Mouse (Mus musculus) MEL (cell line): ENCODE data around the gene Ngp. TPM values are rescaled to one million over a fixed set of nuclear protein-coding genes. Genes with fewer than 3 reads are reported as not detected.
"Not testable (repeated sequence)": the region's sequence is repeated elsewhere in the genome, so short reads cannot be mapped to it uniquely, and the experiment has no call there.

Source experiments
- DNase-seq: peaks from one replicate; pipeline ENCODE4 v3.0.0; 2011; ENCODE audit warnings: low read depth, low spot score
- H3K27ac ChIP-seq: 2 replicates; pipeline ENCODE4 v1.5.1; 2012; ENCODE audit warnings: low read depth, mild to moderate bottlenecking, control low read depth, low read length, moderate library complexity; ENCODE audit not compliant: control insufficient read depth
- H3K27me3 ChIP-seq, 2 experiments: fragments of 150-350 bp in 1 of 2; sonication (generic) in 1 of 2; 2 replicates each; pipeline ENCODE4 v1.6.1; 2012; ENCODE audit warnings: low read length in 2 of 2, mild to moderate bottlenecking in 2 of 2, improper control_type of control experiment in 1 of 2, moderate library complexity in 1 of 2; ENCODE audit not compliant: insufficient read depth in 2 of 2, control insufficient read depth in 1 of 2
- H3K36me3 ChIP-seq, 2 experiments: 2 replicates each; pipeline ENCODE4 v1.6.1; 2012 to 2014; ENCODE audit warnings: low read length in 2 of 2, improper control_type of control experiment in 1 of 2, inconsistent platforms in 1 of 2, mild to moderate bottlenecking in 1 of 2; ENCODE audit not compliant: insufficient read depth in 2 of 2, control insufficient read depth in 1 of 2
- H3K4me1 ChIP-seq, 2 experiments: fragments of 150-350 bp in 1 of 2; sonication (generic) in 1 of 2; 2 replicates each; pipeline ENCODE4 v1.6.1; 2012; ENCODE audit warnings: low read length in 2 of 2, improper control_type of control experiment in 1 of 2, mild to moderate bottlenecking in 1 of 2; ENCODE audit not compliant: insufficient read depth in 2 of 2, control insufficient read depth in 1 of 2
- H3K4me3 ChIP-seq, 2 experiments: fragments of 150-350 bp in 1 of 2; sonication (generic) in 1 of 2; 2 replicates each; pipeline ENCODE4 v1.5.1; 2012; ENCODE audit warnings: low read depth in 2 of 2, low read length in 2 of 2, mild to moderate bottlenecking in 2 of 2, moderate library complexity in 2 of 2, control low read depth in 1 of 2, improper control_type of control experiment in 1 of 2; ENCODE audit not compliant: control insufficient read depth in 1 of 2, insufficient read depth in 1 of 2
- H3K79me2 ChIP-seq: 2 replicates; pipeline ENCODE4 v1.6.1; 2012; ENCODE audit warnings: mild to moderate bottlenecking, low read length, moderate library complexity; ENCODE audit not compliant: control insufficient read depth, poor library complexity, insufficient read depth
- H3K9ac ChIP-seq: 2 replicates; pipeline ENCODE4 v1.6.1; 2012; ENCODE audit warnings: low read depth, mild to moderate bottlenecking, control low read depth, low read length, moderate library complexity; ENCODE audit not compliant: control insufficient read depth, poor library complexity, severe bottlenecking
- H3K9me3 ChIP-seq: fragments of 150-350 bp; sonication (generic); replicated peaks from 2 replicates; pipeline ENCODE4 v1.6.1; 2012; ENCODE audit warnings: mild to moderate bottlenecking, low read length, improper control_type of control experiment, moderate library complexity; ENCODE audit not compliant: insufficient read depth
- CHD1 ChIP-seq: IDR thresholded peaks from 2 replicates; pipeline ENCODE4 v1.6.1; 2012; ENCODE audit warnings: low read depth, mild to moderate bottlenecking, inconsistent platforms, low read length, improper control_type of control experiment
- CTCF ChIP-seq, 3 experiments: IDR thresholded peaks in 2 of 3; conservative IDR thresholded peaks in 1 of 3; 2 replicates each; pipeline ENCODE4 v1.5.1; 2011 to 2012; ENCODE audit warnings: low read length in 3 of 3, low read depth in 2 of 3, mild to moderate bottlenecking in 2 of 3, improper control_type of control experiment in 1 of 3, inconsistent platforms in 1 of 3, mixed read lengths in 1 of 3, moderate library complexity in 1 of 3; ENCODE audit not compliant: control insufficient read depth in 1 of 3, insufficient read depth in 1 of 3, poor library complexity in 1 of 3, severe bottlenecking in 1 of 3
- E2F4 ChIP-seq: IDR thresholded peaks from 2 replicates; pipeline ENCODE4 v1.6.1; 2011; ENCODE audit warnings: low read depth, low read length, improper control_type of control experiment, borderline replicate concordance
- ETS1 ChIP-seq: IDR thresholded peaks from 2 replicates; pipeline ENCODE4 v1.6.1; 2012; ENCODE audit warnings: low read depth, mild to moderate bottlenecking, inconsistent platforms, low read length, improper control_type of control experiment, moderate library complexity
- GABPA ChIP-seq: IDR thresholded peaks from 2 replicates; pipeline ENCODE4 v1.6.1; 2012; ENCODE audit warnings: low read depth, mild to moderate bottlenecking, inconsistent platforms, low read length, improper control_type of control experiment, moderate library complexity
- KAT2A ChIP-seq: conservative IDR thresholded peaks from 2 replicates; pipeline ENCODE4 v1.6.1; 2012; ENCODE audit warnings: low read depth, low read length, improper control_type of control experiment, inconsistent platforms
- MAFK ChIP-seq: IDR thresholded peaks from 2 replicates; pipeline ENCODE4 v1.6.1; 2011; ENCODE audit warnings: low read depth, mild to moderate bottlenecking, low read length, improper control_type of control experiment, borderline replicate concordance
- MAX ChIP-seq: IDR thresholded peaks from 2 replicates; pipeline ENCODE4 v1.6.1; 2011; ENCODE audit warnings: low read length, improper control_type of control experiment
- MAZ ChIP-seq: IDR thresholded peaks from 2 replicates; pipeline ENCODE4 v1.6.1; 2012; ENCODE audit warnings: low read depth, mild to moderate bottlenecking, inconsistent platforms, low read length, improper control_type of control experiment
- MEF2A ChIP-seq: IDR thresholded peaks from 2 replicates; pipeline ENCODE4 v1.6.1; 2014; ENCODE audit warnings: low read depth, mild to moderate bottlenecking, inconsistent platforms, low read length, improper control_type of control experiment; ENCODE audit not compliant: poor library complexity, insufficient replicate concordance, severe bottlenecking; ENCODE audit errors: extremely low read depth
- MXI1 ChIP-seq: IDR thresholded peaks from 2 replicates; pipeline ENCODE4 v1.6.1; 2011; ENCODE audit warnings: mild to moderate bottlenecking, low read depth, low read length, improper control_type of control experiment
- MYC ChIP-seq: IDR thresholded peaks from 2 replicates; pipeline ENCODE4 v1.6.1; 2011; ENCODE audit warnings: low read depth, mild to moderate bottlenecking, low read length, improper control_type of control experiment, moderate library complexity
- NRF1 ChIP-seq: IDR thresholded peaks from 2 replicates; pipeline ENCODE4 v1.6.1; 2014; ENCODE audit warnings: low read depth, mild to moderate bottlenecking, inconsistent platforms, low read length, improper control_type of control experiment, moderate library complexity; ENCODE audit not compliant: poor library complexity, insufficient read depth, severe bottlenecking
- POLR2AphosphoS2 ChIP-seq: IDR thresholded peaks from 2 replicates; pipeline ENCODE4 v1.6.1; 2011; ENCODE audit warnings: low read length, improper control_type of control experiment
- POLR2AphosphoS5 ChIP-seq: IDR thresholded peaks from 2 replicates; pipeline ENCODE4 v1.6.1; 2012; ENCODE audit warnings: low read depth, borderline replicate concordance, mild to moderate bottlenecking, inconsistent platforms, low read length, moderate library complexity, mixed read lengths
- RAD21 ChIP-seq: IDR thresholded peaks from 2 replicates; pipeline ENCODE4 v1.6.1; 2011; ENCODE audit warnings: mild to moderate bottlenecking, low read depth, low read length, improper control_type of control experiment
- SMC3 ChIP-seq: IDR thresholded peaks from 2 replicates; pipeline ENCODE4 v1.6.1; 2011; ENCODE audit warnings: low read depth, low read length, improper control_type of control experiment
- USF2 ChIP-seq, 2 experiments: IDR thresholded peaks; 2 replicates each; pipeline ENCODE4 v1.6.1; 2011 to 2012; ENCODE audit warnings: improper control_type of control experiment in 2 of 2, low read length in 2 of 2, borderline replicate concordance in 1 of 2, inconsistent platforms in 1 of 2, low read depth in 1 of 2, mild to moderate bottlenecking in 1 of 2; ENCODE audit not compliant: insufficient read depth in 1 of 2
- ZKSCAN1 ChIP-seq: IDR thresholded peaks from 2 replicates; pipeline ENCODE4 v1.6.1; 2012; ENCODE audit warnings: low read depth, mild to moderate bottlenecking, inconsistent platforms, low read length, improper control_type of control experiment, moderate library complexity
- ZNF384 ChIP-seq: IDR thresholded peaks from 2 replicates; pipeline ENCODE4 v1.6.1; 2012; ENCODE audit warnings: low read depth, mild to moderate bottlenecking, inconsistent platforms, low read length, improper control_type of control experiment
- polyA plus RNA-seq, 2 experiments: library from polyadenylated mRNA; stranded (reverse) in 1 of 2; unstranded in 1 of 2; fragments of >175 nt in 1 of 2; fragments of >200 nt in 1 of 2; gene quantifications; 2 replicates each; pipeline versions ENCODE4 v1.2.1 to v1.2.4; 2012; ENCODE audit warnings: low replicate concordance in 2 of 2, low read depth in 1 of 2; ENCODE audit not compliant: insufficient read length in 2 of 2, insufficient read depth in 1 of 2, missing spikeins in 1 of 2
- total RNA-seq: library from RNA; depleted of rRNA; stranded (reverse); fragments of 300-350 nt; gene quantifications from 2 replicates; pipeline ENCODE4 v1.2.3, GENCODE M21; 2012

Gene Ngp
- total and polyA plus RNA-seq, 3 experiments = not detected

DNA sequence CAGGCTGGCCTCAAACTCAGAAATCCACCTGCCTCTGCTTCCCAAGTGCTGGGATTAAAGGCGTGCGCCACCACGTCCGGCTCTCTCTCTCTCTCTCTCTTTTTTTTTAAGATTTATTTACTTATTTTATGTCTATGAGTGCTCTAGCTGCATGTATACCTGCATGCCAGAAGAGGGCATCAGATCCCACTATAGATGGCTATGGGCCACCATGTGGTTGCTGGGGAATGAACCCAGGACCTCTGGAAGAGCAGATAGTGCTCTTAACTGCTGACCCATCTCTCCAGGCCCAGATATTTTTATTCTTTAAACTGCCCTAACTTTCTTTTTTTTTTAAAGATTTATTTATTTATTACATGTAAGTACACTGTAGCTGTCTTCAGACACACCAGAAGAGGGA lies 16.3 kb upstream of the Ngp start:
- H3K9ac ChIP-seq, H3K27ac ChIP-seq, H3K36me3 ChIP-seq, H3K4me3 ChIP-seq, H3K27me3 ChIP-seq, H3K9me3 ChIP-seq, H3K4me1 ChIP-seq: not testable (repeated sequence)
- TF ChIP-seq RAD21 (peak; percentile 13), CTCF (IDR thresholded peaks at IDR 0.05 in 2 of 3, conservative IDR thresholded peaks at IDR 0.05 in 1 of 3; ENCODE audit: control insufficient read depth in 1 of 3, insufficient read depth in 1 of 3, low read depth in 2 of 3, low read length in 3 of 3, poor library complexity in 1 of 3, severe bottlenecking in 1 of 3) (peak; percentile 15 to 53 (median 33); a peak in 5 of 6 replicates), SMC3 (peak; percentile 40; the same call in 1 of the 2 replicates), MYC (0 out of 2 replicates have a peak, but pooled peaks have one; percentile 50)
- peak; percentile 52 for DNase-seq
- H3K79me2 ChIP-seq = peaks cover 34% of the 10 kb centered on the region

GRCm38 (mm10) chr9:110407311-110408098 lies 12.0 kb upstream of the Ngp start:
- DNase-seq = peak; percentile 61
- TF ChIP-seq CHD1 (peak; percentile 39; the same call in 1 of the 2 replicates), USF2 (IDR thresholded peaks at IDR 0.05; ENCODE audit: borderline replicate concordance in 1 of 2, insufficient read depth in 1 of 2, low read depth in 1 of 2, low read length in 2 of 2) (no peak), GABPA (no peak), POLR2AphosphoS2 (no peak), E2F4 (no peak), SMC3 (no peak), KAT2A (no peak)
- H3K27ac ChIP-seq = peak overlapping the region; percentile 38; the same call in 1 of the 2 replicates
- no peaks in the 10 kb centered on the region for H3K9me3 ChIP-seq
- H3K4me1 ChIP-seq = peaks cover 4 to 7% of the 10 kb centered on the region in 2 experiments; a peak in 3 of 4 replicates
- H3K36me3 ChIP-seq = peaks cover 0 to 10% of the 10 kb centered on the region in 2 experiments; a peak in 2 of 4 replicates
- peak overlapping the region; percentile 87 for H3K9ac ChIP-seq
- H3K4me3 ChIP-seq = peak overlapping the region; percentile 88 to 97
- H3K27me3 ChIP-seq = no peaks in the 10 kb centered on the region
- H3K79me2 ChIP-seq = peaks cover 25% of the 10 kb centered on the region

DNA sequence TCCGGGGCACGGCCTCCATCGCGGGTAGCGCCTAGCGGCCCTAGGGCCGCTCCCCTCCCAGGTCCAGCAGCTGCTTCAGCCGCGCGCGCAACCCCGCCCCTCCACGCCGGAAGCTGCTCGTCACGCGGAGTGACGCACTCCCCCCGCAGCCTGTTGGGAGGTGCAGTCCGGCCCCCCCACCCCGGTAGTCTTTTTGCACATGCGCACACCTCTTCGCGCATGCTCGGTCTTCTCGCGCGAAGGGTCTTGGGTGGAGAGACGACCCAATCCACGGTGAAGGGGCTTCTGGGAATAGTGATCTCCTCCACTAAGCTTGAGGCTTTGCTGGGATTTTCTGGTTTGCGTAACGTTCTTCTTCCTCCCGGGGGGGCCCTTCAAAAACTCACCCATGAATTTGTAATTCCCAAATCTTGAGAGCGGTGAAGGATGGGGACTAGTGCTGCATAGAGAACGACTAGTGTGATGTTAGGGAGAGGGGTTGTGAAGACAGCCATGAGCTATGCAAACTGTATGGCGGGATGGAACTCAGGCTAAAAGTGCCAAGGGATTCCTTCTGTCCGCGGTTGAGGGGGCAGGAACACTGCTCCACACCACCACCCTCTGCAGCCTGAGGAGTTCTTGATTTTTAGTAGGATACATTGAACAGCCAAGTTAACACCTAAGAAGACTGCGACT lies 11.3 kb upstream of the Ngp start, which contains the start of gene Ptpn23:
Gene Ptpn23, minus strand, starts transcription at position 115 of the 675 bp plus-strand sequence.
- Histone ChIP-seq H3K4me1 (peaks cover 4 to 7% of the 10 kb centered on the region in 2 experiments; a peak in 3 of 4 replicates), H3K79me2 (peaks cover 25% of the 10 kb centered on the region), H3K27ac (peak within 1 kb of the TSS; percentile 59), H3K27me3 (no peaks in the 10 kb centered on the region), H3K36me3 (peaks cover 0 to 10% of the 10 kb centered on the region in 2 experiments; a peak in 2 of 4 replicates), H3K9me3 (no peaks in the 10 kb centered on the region), H3K9ac (peak within 1 kb of the TSS; percentile 87), H3K4me3 (peak within 1 kb of the TSS; percentile 88 to 97)
- peak; percentile 98 for DNase-seq
- peak; percentile 86 for TF ChIP-seq KAT2A
- peak; percentile 93 for TF ChIP-seq NRF1
- TF ChIP-seq RAD21 = no peak
- peak; percentile 99 for TF ChIP-seq MAZ
- no peak for TF ChIP-seq MAFK
- TF ChIP-seq ZKSCAN1 = no peak
- no peak for TF ChIP-seq POLR2AphosphoS5
- peak; percentile 59; the same call in 1 of the 2 replicates for TF ChIP-seq MAX
- peak; percentile 87 for TF ChIP-seq MXI1
- no peak for TF ChIP-seq ZNF384
- no peak for TF ChIP-seq CHD1
- TF ChIP-seq MEF2A = no peak
- peak; percentile 61; the same call in 1 of the 2 replicates for TF ChIP-seq ETS1
- TF ChIP-seq CTCF (IDR thresholded peaks at IDR 0.05 in 2 of 3, conservative IDR thresholded peaks at IDR 0.05 in 1 of 3; ENCODE audit: control insufficient read depth in 1 of 3, insufficient read depth in 1 of 3, low read depth in 2 of 3, low read length in 3 of 3, poor library complexity in 1 of 3, severe bottlenecking in 1 of 3) = 0 out of 6 replicates have a peak, but pooled peaks of 1 of the 3 experiments have one; percentile 3
